Comparison of ENCODE assay signal across 22 mouse cellular contexts in genomic region chr9:112209803-112210202, GRCm38 (mm10). TPM values are rescaled to one million over a fixed set of nuclear protein-coding genes. Genes with fewer than 3 reads are reported as not detected.
DNase-seq lines count a peak whose midpoint lies in the region; ATAC-seq and TF ChIP-seq lines count a peak whose summit lies in the region.
"Had no signal": no experiment of that assay in that cellular context is flagged by ENCODE, and none has a peak within 500 bp of the region (broad histone marks: within the 10 kb centered on the region; RNA-seq: fewer than 3 reads in every experiment).

No protein-coding gene starts in this region.

- no peaks in the 10 kb centered on the region for H3K27me3 ChIP-seq in forebrain, embryonic 11.5 days (ENCODE audit: control insufficient read depth, insufficient read depth, low read length)
- H3K27me3 ChIP-seq: heart, embryonic 13.5 days; limb, embryonic 15.5 days; midbrain, embryonic 13.5 days; neural tube, embryonic 13.5 days had no signal

- H3K4me2 ChIP-seq in forebrain, embryonic 11.5 days (ENCODE audit: low read depth, low read length, severe bottlenecking), result no peak overlapping the region
- H3K4me2 ChIP-seq: heart, embryonic 13.5 days; limb, embryonic 15.5 days; midbrain, embryonic 13.5 days; neural tube, embryonic 13.5 days had no signal

- no peak overlapping the region for H3K4me3 ChIP-seq in left cerebral cortex, adult 2 months
- H3K4me3 ChIP-seq in ES-E14 (ENCODE audit: insufficient read depth in 1 of 2, low read depth in 1 of 2, low read length in 2 of 2, poor library complexity in 1 of 2, severe bottlenecking in 1 of 2), result no peak overlapping the region
- no peak overlapping the region for H3K4me3 ChIP-seq in forebrain, embryonic 11.5 days (ENCODE audit: low read depth, low read length)
- H3K4me3 ChIP-seq: forebrain, embryonic 10.5 days; gastrocnemius, adult 2 months; heart, embryonic 13.5 days; limb, embryonic 15.5 days; midbrain, embryonic 13.5 days; neural tube, embryonic 13.5 days had no signal

- TF ChIP-seq CTCF in left cerebral cortex, adult 2 months (IDR thresholded peaks at IDR 0.05), result no peak

- ATAC-seq in forebrain, embryonic 11.5 days (replicated peaks; ENCODE audit: low FRiP score), result no peak
- ATAC-seq: intestine, embryonic 16.5 days; midbrain, embryonic 13.5 days; Patski had no signal

- H3K9me3 ChIP-seq in ES-E14 (ENCODE audit: control insufficient read depth, insufficient read depth, low read depth, low read length), result no peaks in the 10 kb centered on the region
- no peaks in the 10 kb centered on the region for H3K9me3 ChIP-seq in forebrain, embryonic 11.5 days (ENCODE audit: control insufficient read depth, low read length)
- H3K9me3 ChIP-seq: forebrain, embryonic 10.5 days; heart, embryonic 13.5 days; limb, embryonic 15.5 days; midbrain, embryonic 13.5 days; neural tube, embryonic 13.5 days had no signal

- no peak for DNase-seq in left cerebral cortex, adult 2 months (ENCODE audit: extremely low spot score in 1 of 2, low spot score in 2 of 2)
- DNase-seq in left cerebral cortex, adult 11 months (ENCODE audit: low spot score), result no peak
- DNase-seq in ES-E14 (ENCODE audit: low read depth, low spot score), result no peak
- peak; percentile 91 for DNase-seq in brain, adult 2 months (ENCODE audit: low read depth, low spot score)
- peak; percentile 90 for DNase-seq in cerebellum, adult 9-10 months
- no peak for DNase-seq in forebrain, embryonic 11.5 days (ENCODE audit: low spot score)
- no peak for DNase-seq in ovary, postnatal 10 days (ENCODE audit: low spot score)
- no peak for DNase-seq in layer of hippocampus, adult 8-10 months (ENCODE audit: low spot score in 2 of 2)
- DNase-seq: adrenal gland, postnatal 10 days; gastrocnemius, adult 2 months; heart, postnatal 36 days; kidney, postnatal 36 days; lung, postnatal 14 days; right cerebral cortex, postnatal 25 days had no signal

- intact Hi-C loops in left cerebral cortex, adult 2 months (cut with DNase I), result no loop called here

- no peak overlapping the region for H3K9ac ChIP-seq in ES-E14 (ENCODE audit: insufficient read depth, low read depth, low read length, poor library complexity, severe bottlenecking)
- no peak overlapping the region for H3K9ac ChIP-seq in forebrain, embryonic 11.5 days (ENCODE audit: low read length)
- H3K9ac ChIP-seq: heart, embryonic 13.5 days; limb, embryonic 15.5 days; midbrain, embryonic 13.5 days; neural tube, embryonic 13.5 days had no signal

- WGBS in forebrain, embryonic 11.5 days, result 60% methylated on average over 3 of the region's 3 CpGs

- no peaks in the 10 kb centered on the region for H3K36me3 ChIP-seq in ES-E14 (ENCODE audit: control insufficient read depth, insufficient read depth, low read length, poor library complexity, severe bottlenecking)
- H3K36me3 ChIP-seq in forebrain, embryonic 11.5 days (ENCODE audit: control insufficient read depth, insufficient read depth, low read length), result no peaks in the 10 kb centered on the region
- H3K36me3 ChIP-seq: forebrain, embryonic 10.5 days; heart, embryonic 13.5 days; limb, embryonic 15.5 days; midbrain, embryonic 13.5 days; neural tube, embryonic 13.5 days had no signal

- in situ Hi-C loops in ES-E14 (cut with MboI; ENCODE audit: low sequenced_read_pairs in 2 of 2, unreplicated experiment in 2 of 2), result no loop called here

- peaks cover 0 to 4% of the 10 kb centered on the region in 2 experiments; a peak in 1 of 4 replicates for H3K4me1 ChIP-seq in ES-E14 (ENCODE audit: control insufficient read depth in 2 of 2, insufficient read depth in 2 of 2, low read length in 2 of 2, poor library complexity in 1 of 2)
- 0 out of 2 replicates have a peak, but pooled peaks cover 2% of the 10 kb centered on the region for H3K4me1 ChIP-seq in forebrain, embryonic 11.5 days (replicated peaks; ENCODE audit: control insufficient read depth, insufficient read depth, low read length)

- H3K27ac ChIP-seq in left cerebral cortex, adult 2 months, result peak overlapping the region; percentile 64
- no peak overlapping the region for H3K27ac ChIP-seq in ES-E14 (ENCODE audit: insufficient read depth, low read depth, low read length, poor library complexity, severe bottlenecking)
- H3K27ac ChIP-seq in forebrain, embryonic 11.5 days (ENCODE audit: low read depth, low read length), result no peak overlapping the region
- H3K27ac ChIP-seq: forebrain, embryonic 10.5 days; gastrocnemius, adult 2 months; heart, embryonic 13.5 days; limb, embryonic 15.5 days; midbrain, embryonic 13.5 days; neural tube, embryonic 13.5 days had no signal

TF ChIP-seq in ES-E14, 5 proteins besides CTCF, POLR2A, EP300 and RAD21:
- TF ChIP-seq MAFK (IDR thresholded peaks at IDR 0.05; ENCODE audit: insufficient read depth, low read depth, low read length) (peak; percentile 50; the same call in 1 of the 2 replicates), ZNF384 (IDR thresholded peaks at IDR 0.05; ENCODE audit: low read depth, low read length) (no peak), CHD2 (IDR thresholded peaks at IDR 0.05; ENCODE audit: low read depth, low read length) (no peak), ZC3H11A (IDR thresholded peaks at IDR 0.05; ENCODE audit: borderline replicate concordance, low read depth, low read length) (no peak), HCFC1 (IDR thresholded peaks at IDR 0.05; ENCODE audit: borderline replicate concordance, insufficient read depth, low read length) (no peak)
TF ChIP-seq in ES-E14: peak in this region for 1.

RNA-seq across cellular contexts. Expression of gene Arpp21, which starts 25.9 kb away (rescaled TPM):
- 100 to 1,000 TPM; 762 to 763 TPM for total RNA-seq in left cerebral cortex, adult 2 months (2021)
- 0.22 and 0.42 TPM in 2 replicates for total RNA-seq in ES-E14 (2012; rRNA removed)
- 1.5 and 2.1 TPM in 2 replicates for polyA plus RNA-seq in forebrain, embryonic 11.5 days (2014; fragmentation: Nextera tagmentation; extraction: Ambion mirVana)
- total RNA-seq in layer of hippocampus, adult 8-10 months (2022), result 100 to 1,000 TPM; 252 to 302 (median 278) TPM
- polyA plus RNA-seq: gonadal fat pad, adult 2 months; Patski had no signal

Comparison
In these comparisons a context has a peak if more than half of its experiments do, and no peak if none do; other contexts are left out.
1. DNase-seq: peak in brain, adult 2 months (single experiment) and cerebellum, adult 9-10 months (single experiment); none in left cerebral cortex, adult 2 months (0 of 2), left cerebral cortex, adult 11 months (single experiment), ES-E14 (single experiment), forebrain, embryonic 11.5 days (single experiment), ovary, postnatal 10 days (single experiment) and layer of hippocampus, adult 8-10 months (0 of 2).
2. RNA of gene Arpp21, which starts 25.9 kb away (total RNA-seq): 762 to 763 TPM in left cerebral cortex, adult 2 months and 252 to 302 TPM in layer of hippocampus, adult 8-10 months; 0.22 to 0.42 TPM in ES-E14; every median in the first group is over 100 times any median in the second.